Mouse (Mus musculus) mouse embryonic stem cell (cell line): Measurements from ENCODE around the gene Zfp706.

Experiments used
- in situ Hi-C, 2 experiments: fragments of 300-500 bp; cut with MboI; formaldehyde crosslinking; loops; 1 replicate in 1 of 2; 3 replicates in 1 of 2; pipeline ENCODE4 v1.14.3; 2019 to 2020; ENCODE audit warnings: low sequenced_read_pairs in 2 of 2, low pct_unique_long_range_greater_than_20kb in 1 of 2, mixed read lengths in 1 of 2; ENCODE audit not compliant: unreplicated experiment in 1 of 2

The Zfp706 gene

DNA sequence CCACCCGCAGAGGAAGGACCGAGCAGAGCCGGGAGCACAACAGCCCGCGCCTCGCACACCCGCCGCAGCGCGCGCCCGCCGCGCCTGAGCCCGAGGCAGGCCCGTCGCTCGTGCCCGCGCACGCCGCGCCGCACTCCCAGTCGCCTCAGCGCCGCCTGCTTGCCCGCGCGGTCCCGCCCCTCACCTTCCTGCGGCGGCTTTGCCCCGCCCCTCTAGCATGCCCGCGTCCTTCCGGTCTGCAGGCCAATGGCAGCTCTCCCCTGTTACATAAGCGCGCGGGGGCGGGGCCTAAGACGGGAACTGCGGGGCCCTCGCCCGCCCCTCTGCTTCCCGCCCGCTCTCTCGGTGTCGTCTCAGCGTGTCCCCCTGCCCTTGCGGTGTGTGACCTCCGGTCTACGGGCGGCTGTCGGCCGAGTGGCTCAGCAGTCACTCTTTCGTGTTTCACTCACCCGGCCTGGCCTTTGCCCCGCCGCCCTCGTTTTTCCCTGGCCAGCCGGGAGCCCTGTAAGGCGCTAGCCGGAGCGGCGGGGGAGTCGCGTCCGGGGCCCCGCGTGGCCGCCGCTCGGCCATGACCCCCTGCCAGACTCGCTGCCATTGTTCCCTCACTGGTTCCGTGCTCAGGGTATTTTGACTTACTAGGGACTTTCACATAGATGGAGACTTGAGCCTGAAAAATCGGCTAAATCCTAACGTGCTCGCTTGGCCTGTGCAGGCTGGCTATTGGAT lies at the start of gene Zfp706:
Gene Zfp706, minus strand, starts transcription at position 541 of the 726 bp plus-strand sequence.
- in situ Hi-C loops, result loop anchor here in 1 of 2 experiments (10.0 kb wide), 1 partner anchor 77 kb away; no protein-coding TSS in a partner anchor

DNA sequence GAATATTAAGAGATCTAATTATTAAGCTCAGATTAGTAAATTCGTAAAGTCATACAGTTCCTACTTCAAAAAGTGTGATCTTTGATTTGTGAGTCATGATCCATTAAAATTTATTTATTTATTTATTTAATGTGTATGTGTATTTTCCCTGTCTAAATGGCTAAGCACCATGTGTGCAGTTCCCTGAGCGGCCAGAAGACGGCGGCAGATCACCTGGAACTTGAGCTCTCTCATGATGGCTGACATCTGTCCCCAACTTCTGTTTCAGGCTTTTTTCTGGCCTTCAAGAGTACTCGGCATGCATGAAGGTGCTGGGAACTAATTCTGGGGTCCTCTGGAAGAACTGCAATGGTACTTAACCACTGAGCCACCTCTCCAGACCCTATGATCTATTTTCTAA lies 47.0 kb upstream of the Zfp706 start:
- in situ Hi-C loops, result no loop called here

DNA sequence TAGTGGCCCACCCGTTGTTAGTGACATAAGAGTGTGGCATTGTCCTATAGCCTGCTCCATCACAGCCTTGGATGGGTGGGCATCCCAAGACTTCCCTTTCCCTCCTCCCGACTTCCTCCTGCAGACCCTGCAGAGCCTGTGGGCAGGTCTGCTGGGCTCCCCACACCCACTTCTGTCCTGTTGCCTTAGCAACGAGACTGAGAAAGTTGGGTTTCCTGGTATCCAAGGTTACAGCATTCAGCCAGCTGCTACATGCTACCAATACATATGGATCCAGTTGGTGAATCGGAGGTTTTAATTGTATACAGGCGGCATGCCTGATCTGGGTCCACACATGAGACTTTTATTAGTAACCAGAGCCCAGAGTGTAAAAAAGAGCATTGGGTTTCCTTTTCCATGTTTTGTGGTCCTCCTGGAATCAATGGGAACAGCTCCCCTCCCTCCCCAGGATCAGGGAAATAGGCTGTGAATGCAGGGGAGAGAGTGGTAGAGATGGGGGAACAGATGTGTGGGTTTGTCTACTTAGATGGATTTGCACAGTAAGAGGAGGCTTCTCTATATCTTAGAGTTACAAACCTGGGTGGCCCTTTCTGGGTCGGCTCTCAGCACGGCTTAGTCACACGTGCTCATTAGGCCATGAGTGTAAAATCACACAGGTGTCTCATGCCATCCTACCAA lies 45.7 kb upstream of the Zfp706 start:
- in situ Hi-C loops, result no loop called here

DNA sequence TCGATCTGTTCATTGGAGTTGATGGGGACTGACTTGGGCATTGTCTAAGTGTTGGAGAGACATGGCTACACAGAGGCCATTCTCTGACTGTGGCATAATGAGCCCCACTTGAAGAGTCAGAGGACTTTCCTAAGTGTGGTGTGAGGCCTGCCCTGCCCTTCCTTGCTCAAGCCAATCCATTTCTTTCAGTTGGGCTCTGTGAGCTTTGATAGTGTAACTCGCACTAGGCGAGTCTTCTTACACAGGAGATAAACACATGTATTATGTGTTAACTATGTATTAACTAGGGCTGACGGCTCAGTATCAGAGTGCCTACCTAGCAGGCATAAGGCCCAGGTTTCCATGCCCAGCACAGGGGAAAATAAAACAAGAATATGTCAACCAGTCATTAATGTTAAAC lies 39.8 kb upstream of the Zfp706 start:
- in situ Hi-C loops, result no loop called here

DNA sequence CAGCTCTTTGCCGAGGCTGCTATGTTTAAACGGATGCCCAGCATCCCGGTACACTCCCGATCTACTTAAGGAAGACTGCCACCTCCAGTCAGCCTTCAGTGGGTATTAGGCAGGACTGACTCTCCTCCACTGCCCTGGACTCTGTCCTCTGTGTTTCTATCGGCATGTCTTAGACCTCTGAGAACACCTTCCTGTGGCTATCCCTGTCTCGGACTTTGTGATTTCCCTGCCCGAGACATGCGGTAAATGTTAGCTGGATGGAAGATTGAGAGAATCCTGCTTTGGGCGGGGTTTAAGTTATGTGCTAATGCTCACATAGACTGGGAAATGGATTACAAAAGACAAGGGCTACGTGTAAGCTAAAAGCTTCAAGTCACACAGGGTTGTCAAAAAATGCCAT lies 39.0 kb upstream of the Zfp706 start:
- in situ Hi-C loops, result no loop called here

DNA sequence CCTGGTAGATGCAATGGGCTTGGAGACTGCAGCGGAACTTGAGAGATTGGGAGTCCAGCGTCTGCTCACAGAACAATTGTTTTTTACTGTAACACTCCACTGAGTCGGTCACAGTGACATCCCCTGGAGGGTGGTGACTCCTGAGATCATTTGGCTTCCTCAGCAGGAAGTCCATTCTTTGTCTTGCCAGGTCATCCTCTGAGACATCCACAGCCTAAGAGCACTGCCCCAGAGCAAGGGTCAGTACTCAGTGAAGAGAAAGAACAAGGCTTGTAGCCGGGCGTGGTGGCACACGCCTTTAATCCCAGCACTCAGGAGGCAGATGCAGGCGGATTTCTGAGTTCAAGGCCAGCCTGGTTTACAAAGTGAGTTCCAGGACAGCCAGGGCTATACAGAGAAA lies 38.6 kb upstream of the Zfp706 start:
- in situ Hi-C loops, result no loop called here

DNA sequence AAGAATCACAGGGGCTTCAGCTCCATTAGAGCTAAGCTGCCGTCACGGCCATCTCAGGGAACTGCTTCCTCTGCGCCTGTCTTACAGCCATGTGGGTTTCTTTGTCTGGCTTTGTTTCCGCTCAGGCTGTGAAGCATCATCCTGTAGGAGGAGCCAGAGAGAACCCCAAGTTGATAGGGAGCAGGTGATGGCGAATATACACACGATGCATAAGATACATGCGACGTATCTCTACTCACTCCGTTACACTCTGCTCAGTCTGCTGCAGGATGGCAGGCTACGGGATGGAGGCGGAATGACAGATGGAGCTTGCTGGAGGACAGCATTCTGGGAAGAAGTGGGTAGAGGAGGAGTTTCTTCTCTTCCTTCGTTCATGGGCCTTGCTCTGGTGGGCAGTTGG lies 37.9 kb upstream of the Zfp706 start:
- in situ Hi-C loops, result no loop called here

DNA sequence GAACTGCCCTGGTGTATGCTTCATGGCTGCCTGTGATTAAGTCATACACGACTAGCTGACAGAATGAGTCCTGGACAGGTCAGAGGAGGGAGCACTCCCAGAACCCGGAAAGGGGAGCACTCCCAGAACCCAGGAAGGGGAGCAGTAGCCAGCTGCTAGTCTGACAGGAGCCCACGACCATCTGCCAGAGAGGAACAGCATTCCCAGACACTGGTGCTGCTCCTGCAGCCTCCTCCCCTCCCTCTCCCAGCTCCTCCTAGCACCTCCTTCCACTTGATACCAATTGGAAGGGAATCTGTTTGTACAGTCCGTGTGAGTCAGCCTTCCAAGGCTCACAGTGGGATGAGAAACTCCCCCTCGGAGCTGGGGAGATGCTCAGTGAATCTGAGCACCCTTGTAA lies 35.0 kb upstream of the Zfp706 start:
- in situ Hi-C loops, result no loop called here

DNA sequence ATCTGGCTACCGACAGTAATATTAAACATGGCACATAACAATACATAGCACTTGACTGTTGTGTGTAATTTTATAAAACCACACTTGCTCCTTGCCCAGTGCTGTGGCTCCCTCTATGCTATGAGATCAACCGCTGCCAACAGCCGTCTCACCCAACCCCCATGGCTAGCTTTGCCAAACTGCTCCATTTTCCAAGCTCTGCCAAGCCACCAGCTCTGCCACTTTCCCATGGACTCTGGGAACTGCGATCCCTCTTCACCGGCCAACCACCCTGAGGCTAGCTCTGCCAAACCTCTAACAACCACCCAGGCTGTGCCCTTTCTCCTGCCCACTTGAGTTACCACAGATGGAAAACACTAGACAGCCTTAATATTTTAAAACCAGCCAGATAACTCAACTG lies 33.6 kb upstream of the Zfp706 start:
- in situ Hi-C loops, result no loop called here

DNA sequence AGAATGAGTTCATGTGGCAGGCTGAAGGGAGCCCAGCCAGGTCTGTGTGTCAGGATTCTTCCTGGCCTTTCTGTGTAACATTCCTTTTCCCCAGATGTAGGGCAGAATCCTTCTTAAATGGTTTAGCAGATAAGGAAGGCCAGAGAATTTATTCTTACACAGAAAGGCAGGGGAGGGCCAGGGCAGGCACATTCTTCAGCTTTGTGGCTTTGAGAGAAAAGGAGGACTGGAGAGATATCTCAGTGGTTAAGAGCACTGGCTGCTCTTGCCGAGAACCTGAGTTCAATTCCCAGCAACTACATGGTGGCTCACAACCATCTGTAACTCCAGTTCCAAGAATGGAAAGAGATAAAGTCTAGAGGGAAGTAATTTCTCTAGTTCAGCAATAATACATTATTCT lies 31.1 kb upstream of the Zfp706 start:
- in situ Hi-C loops, result no loop called here

DNA sequence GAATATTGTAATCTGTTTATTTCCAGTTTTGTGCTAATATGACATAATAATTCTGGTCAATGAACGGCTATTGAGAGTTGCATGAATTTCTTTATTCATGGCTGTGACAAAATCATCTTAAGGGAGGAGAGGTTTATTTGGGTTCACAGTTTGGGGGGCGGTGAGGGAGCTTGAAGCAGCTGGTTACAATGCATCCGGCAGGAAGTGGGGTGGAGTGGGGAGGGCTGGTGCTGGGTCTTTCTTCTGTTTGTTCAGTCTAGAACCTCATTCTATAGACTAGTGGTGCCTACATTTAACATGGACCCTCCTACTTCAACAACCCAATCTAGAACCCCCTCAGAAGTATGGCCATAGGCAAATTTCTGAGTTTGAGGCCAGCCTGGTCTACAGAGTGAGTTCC lies 30.1 kb upstream of the Zfp706 start:
- in situ Hi-C loops, result no loop called here

DNA sequence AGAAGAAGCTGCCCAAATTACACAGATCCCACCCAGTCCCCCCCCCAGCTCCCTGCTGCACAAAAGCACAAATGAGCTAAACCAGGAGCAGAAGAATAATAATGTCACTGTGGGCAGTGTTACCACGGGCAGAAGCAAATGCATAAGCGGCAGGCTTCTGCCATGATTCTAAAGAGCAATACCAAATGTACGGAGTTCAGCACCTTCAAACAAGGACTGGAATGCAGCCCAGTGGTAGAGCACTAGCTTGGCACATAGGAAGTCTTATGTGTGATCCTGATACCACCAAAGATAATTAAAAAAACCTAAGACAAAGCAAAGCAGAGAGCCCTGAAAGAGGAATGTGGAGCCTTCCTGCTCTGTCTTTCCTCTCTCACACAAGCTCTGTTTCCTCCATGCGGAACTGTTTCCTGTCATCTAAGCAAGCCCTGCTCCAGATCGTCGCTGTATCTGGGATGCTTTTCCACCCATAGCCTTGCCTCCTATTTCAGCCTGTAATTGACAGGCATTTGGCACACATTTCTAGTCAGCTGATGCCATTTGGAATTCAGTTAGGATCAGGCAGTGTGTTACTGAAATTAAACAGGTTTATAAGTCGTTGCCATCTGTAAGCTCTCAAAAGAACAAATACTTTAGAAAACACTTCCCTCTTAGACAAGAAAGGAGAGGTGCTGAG lies 29.0 kb upstream of the Zfp706 start:
- in situ Hi-C loops, result no loop called here

DNA sequence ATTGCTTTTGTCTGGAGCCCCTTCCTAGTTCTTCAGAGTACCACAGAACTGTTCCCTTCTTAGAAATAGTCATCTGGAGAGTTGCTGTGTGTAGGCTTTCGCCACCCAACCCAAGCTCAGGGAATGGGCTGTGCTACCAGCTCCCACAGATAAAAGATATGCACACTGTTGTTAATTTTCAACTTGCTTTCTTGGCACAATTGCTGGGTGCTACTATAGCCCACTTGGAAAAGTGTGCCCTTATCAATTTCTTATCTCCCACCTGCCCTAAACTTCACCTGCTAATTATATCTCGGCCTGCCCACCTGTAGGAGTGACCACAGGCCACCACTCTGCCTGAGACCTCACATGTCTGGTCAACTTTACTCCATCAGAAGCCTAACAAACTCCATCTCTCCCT lies 26.6 kb upstream of the Zfp706 start:
- in situ Hi-C loops, result no loop called here

DNA sequence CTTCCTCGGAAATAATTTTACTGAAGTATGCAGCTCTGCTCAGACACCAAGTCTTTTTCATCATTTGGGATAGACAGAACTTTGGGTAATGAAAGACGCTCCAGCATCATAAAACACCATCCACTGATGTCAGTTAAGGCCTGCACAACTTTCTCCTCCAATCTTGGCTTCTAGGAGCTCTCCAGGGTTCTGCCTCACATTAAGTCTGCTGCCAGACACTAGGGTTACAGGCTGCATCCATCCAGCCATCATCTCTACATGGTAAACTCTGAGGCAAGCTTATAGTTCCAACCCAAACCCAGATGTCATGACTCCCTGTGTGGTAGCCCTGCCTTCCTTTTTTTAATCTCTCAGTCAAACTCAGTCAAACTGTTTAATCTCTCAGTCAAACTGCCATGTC lies 25.9 kb upstream of the Zfp706 start:
- in situ Hi-C loops, result no loop called here

DNA sequence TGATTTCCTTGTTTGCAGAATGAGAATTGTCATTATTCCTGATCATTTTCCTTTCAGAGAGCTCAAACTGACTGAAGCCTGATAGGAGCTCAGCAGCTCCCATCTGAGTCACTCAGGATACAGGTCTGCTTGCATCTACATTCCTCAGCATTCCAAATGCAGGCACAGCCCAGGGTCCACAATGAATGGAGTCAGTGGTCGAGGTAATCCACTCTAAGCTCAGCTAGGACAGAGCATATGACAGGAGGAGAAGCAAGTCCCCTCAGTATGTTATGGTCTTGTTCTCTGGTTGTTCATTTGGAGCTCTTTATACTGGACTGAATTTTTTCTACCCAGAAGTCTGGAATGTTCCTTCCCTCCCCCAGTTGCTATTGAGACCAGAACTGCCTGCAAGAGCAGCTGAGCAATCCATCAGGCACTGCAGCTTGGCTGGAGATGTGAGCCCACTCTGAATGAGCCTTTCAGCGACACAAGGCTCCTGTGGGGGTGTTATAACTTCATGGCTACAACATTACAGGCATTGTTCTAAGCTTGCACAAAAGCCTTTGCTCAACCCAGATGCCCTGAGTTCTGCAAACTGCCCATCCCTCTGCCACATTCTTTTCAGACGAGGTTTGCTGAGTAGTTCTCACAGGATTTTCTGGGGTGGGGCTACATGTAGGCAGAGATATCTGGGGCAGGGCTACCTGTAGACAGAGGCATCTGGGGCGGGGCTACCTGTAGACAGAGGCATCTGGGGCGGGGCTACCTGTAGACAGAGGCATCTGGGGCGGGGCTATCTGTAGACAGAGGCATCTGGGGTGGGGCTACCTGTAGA lies 24.0 kb upstream of the Zfp706 start:
- in situ Hi-C loops, result no loop called here

DNA sequence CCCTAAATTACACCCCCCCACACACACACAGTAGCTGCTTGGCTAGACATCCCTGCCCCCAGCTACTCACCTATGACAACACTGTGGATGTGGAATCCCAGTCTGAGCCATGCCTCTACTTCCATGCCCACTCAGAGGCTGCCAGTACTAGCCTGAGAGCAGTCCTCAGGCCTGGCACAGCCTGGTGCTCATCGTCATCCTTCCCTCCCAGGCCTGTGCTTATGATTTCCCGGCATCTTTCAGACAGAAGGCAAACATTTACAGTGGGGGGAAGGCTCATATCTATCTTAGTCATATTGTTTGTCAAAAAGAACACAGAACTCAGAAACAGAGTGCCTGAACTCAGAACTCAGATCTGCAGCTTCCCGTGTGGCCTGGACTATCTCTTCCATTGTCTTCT lies 23.4 kb upstream of the Zfp706 start:
- in situ Hi-C loops, result no loop called here

DNA sequence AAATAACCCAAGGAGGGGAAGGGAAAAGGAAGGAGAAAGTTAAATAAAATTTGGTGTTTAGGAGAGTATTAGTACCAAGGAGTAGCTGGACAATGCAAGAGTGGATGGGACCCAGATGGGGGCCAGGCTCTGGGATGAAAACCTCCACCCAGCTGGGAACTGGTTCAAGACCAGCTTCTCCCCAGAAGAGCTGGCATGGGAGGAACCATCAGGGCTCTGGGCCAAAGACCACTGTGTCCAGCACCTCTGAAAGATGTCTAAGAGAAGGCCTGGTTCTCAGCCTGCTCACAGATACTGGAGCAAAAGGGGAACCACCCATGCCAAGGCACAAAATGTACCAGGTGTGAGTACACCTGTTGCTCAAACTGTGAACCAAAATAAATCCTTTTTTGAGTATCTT lies 20.4 kb upstream of the Zfp706 start:
- in situ Hi-C loops, result no loop called here

DNA sequence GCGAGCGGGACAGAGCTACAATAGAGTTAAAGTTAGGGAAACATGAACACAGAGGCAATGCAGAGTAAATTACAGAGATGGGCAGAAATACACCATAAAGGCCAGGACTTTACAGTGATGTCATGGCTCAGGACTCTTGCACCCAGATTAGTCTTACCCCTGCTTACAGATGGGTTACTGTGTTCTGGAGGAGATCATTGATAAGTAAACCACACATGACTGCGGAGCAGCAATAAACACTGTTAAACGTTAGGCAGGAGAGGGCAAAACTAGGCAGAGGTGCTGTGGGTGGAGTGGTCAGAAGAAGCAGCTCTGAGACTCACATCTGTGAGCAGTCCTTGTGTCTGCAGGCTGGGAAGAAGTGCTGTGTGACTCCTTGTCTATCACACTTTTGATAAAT lies 18.9 kb upstream of the Zfp706 start:
- in situ Hi-C loops, result no loop called here
